Mouse (Mus musculus): ENCODE results near the gene Cab39.

DNA sequence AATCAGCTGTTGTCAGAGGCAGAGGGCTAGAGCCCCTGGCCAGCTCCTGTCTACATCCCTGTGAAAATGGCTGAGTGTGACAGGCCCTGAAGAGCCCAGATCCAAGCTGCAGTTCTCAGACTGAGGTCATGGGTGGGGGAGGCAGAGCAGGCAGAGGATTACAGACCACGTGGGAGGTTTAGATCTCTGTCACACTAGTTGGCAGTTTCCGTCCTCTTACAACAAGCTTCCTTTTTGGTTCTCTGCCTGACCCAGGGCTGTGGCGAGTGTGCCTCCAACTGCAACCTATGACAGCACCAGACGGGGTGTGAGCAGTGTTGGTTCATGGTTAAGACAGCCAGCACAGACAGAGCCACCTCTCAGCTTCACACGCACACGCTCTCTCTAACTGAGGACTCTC, 41.7 kb upstream of the Cab39 start:
- no peak for TF ChIP-seq CTCF (IDR thresholded peaks at IDR 0.05; ENCODE audit: low read depth)
- TF ChIP-seq EP300 (IDR thresholded peaks at IDR 0.05; ENCODE audit: low read depth), result no peak

All from liver, postnatal 0 days (tissue).